Mouse (Mus musculus) megakaryocyte, embryonic 14.5 days (primary cell): ENCODE results near the gene Rptn. TPM values are rescaled to one million over a fixed set of nuclear protein-coding genes. Genes with fewer than 3 reads are reported as not detected.

Experiments used
- H3K27me3 ChIP-seq: replicated peaks from 2 replicates; pipeline ENCODE3; 2012; ENCODE audit warnings: inconsistent platforms
- H3K36me3 ChIP-seq: replicated peaks from 2 replicates; pipeline ENCODE3; 2012; ENCODE audit warnings: low read length, inconsistent platforms, mixed read lengths
- H3K4me1 ChIP-seq: 2 replicates; pipeline ENCODE4 v1.6.1; 2012; ENCODE audit warnings: inconsistent platforms
- H3K4me3 ChIP-seq: replicated peaks from 2 replicates; pipeline ENCODE3; 2012; ENCODE audit warnings: moderate library complexity, mild to moderate bottlenecking, inconsistent platforms
- H3K9me3 ChIP-seq: 2 replicates; pipeline ENCODE4 v1.6.1; 2012; ENCODE audit warnings: inconsistent platforms
- FLI1 ChIP-seq: IDR thresholded peaks from 2 replicates; pipeline ENCODE4 v1.6.1; 2012; ENCODE audit warnings: low read length, inconsistent platforms, mixed read lengths
- GATA1 ChIP-seq: IDR thresholded peaks from 3 replicates; pipeline ENCODE4 v1.6.1; 2012; ENCODE audit warnings: mixed read lengths, low read length, inconsistent platforms, borderline replicate concordance
- polyA plus RNA-seq: library from polyadenylated mRNA; stranded (reverse); fragments of >175 nt; gene quantifications from 2 replicates; pipeline ENCODE4 v1.2.3, GENCODE M21; 2012; ENCODE audit warnings: low replicate concordance; ENCODE audit not compliant: insufficient read depth

Gene Rptn
- polyA plus RNA-seq = not detected in 2 replicates

GRCm38 (mm10) chr3:93393366-93393765 is at the start of gene Rptn:
TSS of gene Rptn (plus strand) at chr3:93393699.
- no peak within 1 kb of the TSS for H3K4me3 ChIP-seq

GRCm38 (mm10) chr3:93346896-93347295 is 46.6 kb upstream of the Rptn start:
- Histone ChIP-seq H3K4me1 (no peaks in the 10 kb centered on the region), H3K9me3 (no peaks in the 10 kb centered on the region), H3K27me3 (no peaks in the 10 kb centered on the region), H3K36me3 (no peaks in the 10 kb centered on the region), H3K4me3 (no peak overlapping the region)
- TF ChIP-seq FLI1 = no peak
- TF ChIP-seq GATA1 = no peak

More at GRCm38 (mm10) chr3:93393366-93393765, at the start of gene Rptn:
- H3K27me3 ChIP-seq = no peaks in the 10 kb centered on the region
- H3K36me3 ChIP-seq = no peaks in the 10 kb centered on the region
- peaks cover 10% of the 10 kb centered on the region; the same call in 1 of the 2 replicates for H3K9me3 ChIP-seq
- no peaks in the 10 kb centered on the region for H3K4me1 ChIP-seq
- TF ChIP-seq FLI1 (no peak), GATA1 (no peak)

- H3K27me3 ChIP-seq = peaks cover 2% of the 10 kb centered on the region
Measured at GRCm38 (mm10) chr3:93360045-93360444, 33.5 kb upstream of the Rptn start.

GRCm38 (mm10) chr3:93361933-93362574 is 31.4 kb upstream of the Rptn start:
- H3K27me3 ChIP-seq = peaks cover 2% of the 10 kb centered on the region
- H3K36me3 ChIP-seq = no peaks in the 10 kb centered on the region
- H3K4me3 ChIP-seq = no peak overlapping the region
- no peaks in the 10 kb centered on the region for H3K4me1 ChIP-seq
- H3K9me3 ChIP-seq = no peaks in the 10 kb centered on the region
- TF ChIP-seq FLI1 = no peak
- no peak for TF ChIP-seq GATA1

More at GRCm38 (mm10) chr3:93360045-93360444, 33.5 kb upstream of the Rptn start:
- TF ChIP-seq GATA1 = no peak
- TF ChIP-seq FLI1 = no peak
- Histone ChIP-seq H3K4me3 (no peak overlapping the region), H3K36me3 (no peaks in the 10 kb centered on the region), H3K4me1 (no peaks in the 10 kb centered on the region), H3K9me3 (no peaks in the 10 kb centered on the region)

- TF ChIP-seq GATA1 = no peak
- no peak for TF ChIP-seq FLI1
- Histone ChIP-seq H3K27me3 (peaks cover 5% of the 10 kb centered on the region), H3K36me3 (no peaks in the 10 kb centered on the region)
Measured at GRCm38 (mm10) chr3:93366966-93367575, 26.4 kb upstream of the Rptn start.

GRCm38 (mm10) chr3:93368171-93368570 is 25.3 kb upstream of the Rptn start:
- TF ChIP-seq FLI1 (no peak), GATA1 (no peak)
- H3K4me1 ChIP-seq = no peaks in the 10 kb centered on the region
- H3K4me3 ChIP-seq = no peak overlapping the region
- peaks cover 5% of the 10 kb centered on the region for H3K27me3 ChIP-seq
- no peaks in the 10 kb centered on the region for H3K36me3 ChIP-seq
- no peaks in the 10 kb centered on the region for H3K9me3 ChIP-seq

More at GRCm38 (mm10) chr3:93366966-93367575, 26.4 kb upstream of the Rptn start:
- H3K4me1 ChIP-seq = no peaks in the 10 kb centered on the region
- no peaks in the 10 kb centered on the region for H3K9me3 ChIP-seq
- H3K4me3 ChIP-seq = no peak overlapping the region

GRCm38 (mm10) chr3:93373416-93373815 is 20.1 kb upstream of the Rptn start:
- H3K9me3 ChIP-seq = no peaks in the 10 kb centered on the region
- peaks cover 3% of the 10 kb centered on the region for H3K27me3 ChIP-seq
- no peaks in the 10 kb centered on the region for H3K36me3 ChIP-seq
- TF ChIP-seq FLI1 (no peak), GATA1 (no peak)
- no peaks in the 10 kb centered on the region for H3K4me1 ChIP-seq
- H3K4me3 ChIP-seq = no peak overlapping the region

GRCm38 (mm10) chr3:93375196-93375595 is 18.3 kb upstream of the Rptn start:
- Histone ChIP-seq H3K27me3 (peaks cover 3% of the 10 kb centered on the region), H3K4me1 (no peaks in the 10 kb centered on the region), H3K36me3 (no peaks in the 10 kb centered on the region), H3K9me3 (no peaks in the 10 kb centered on the region), H3K4me3 (no peak overlapping the region)
- TF ChIP-seq FLI1 (no peak), GATA1 (no peak)

GRCm38 (mm10) chr3:93375601-93376000 is 17.9 kb upstream of the Rptn start:
- TF ChIP-seq FLI1 (no peak), GATA1 (no peak)
- no peaks in the 10 kb centered on the region for H3K36me3 ChIP-seq
- no peaks in the 10 kb centered on the region for H3K9me3 ChIP-seq
- H3K4me1 ChIP-seq = no peaks in the 10 kb centered on the region
- no peak overlapping the region for H3K4me3 ChIP-seq
- H3K27me3 ChIP-seq = peaks cover 3% of the 10 kb centered on the region

- no peak overlapping the region for H3K4me3 ChIP-seq
- TF ChIP-seq FLI1 (no peak), GATA1 (no peak)
- H3K4me1 ChIP-seq = no peaks in the 10 kb centered on the region
- no peaks in the 10 kb centered on the region for H3K27me3 ChIP-seq
- no peaks in the 10 kb centered on the region for H3K9me3 ChIP-seq
- no peaks in the 10 kb centered on the region for H3K36me3 ChIP-seq
Measured at GRCm38 (mm10) chr3:93378146-93378545, 15.4 kb upstream of the Rptn start.
